Mouse (Mus musculus) skeletal muscle tissue, adult 2 months (tissue): ENCODE measurements around the gene Eno1.
A peak's percentile ranks its signal among the peaks of the same experiment; 100 is the strongest.
"Not testable (repeated sequence)": the region's sequence is repeated elsewhere in the genome, so short reads cannot be mapped to it uniquely, and the experiment has no call there.

Experiments
- DNase-seq: peaks from one replicate; pipeline ENCODE4 v3.0.0-alpha.2; 2012; ENCODE audit warnings: low read depth, low spot score

Gene Eno1

DNA sequence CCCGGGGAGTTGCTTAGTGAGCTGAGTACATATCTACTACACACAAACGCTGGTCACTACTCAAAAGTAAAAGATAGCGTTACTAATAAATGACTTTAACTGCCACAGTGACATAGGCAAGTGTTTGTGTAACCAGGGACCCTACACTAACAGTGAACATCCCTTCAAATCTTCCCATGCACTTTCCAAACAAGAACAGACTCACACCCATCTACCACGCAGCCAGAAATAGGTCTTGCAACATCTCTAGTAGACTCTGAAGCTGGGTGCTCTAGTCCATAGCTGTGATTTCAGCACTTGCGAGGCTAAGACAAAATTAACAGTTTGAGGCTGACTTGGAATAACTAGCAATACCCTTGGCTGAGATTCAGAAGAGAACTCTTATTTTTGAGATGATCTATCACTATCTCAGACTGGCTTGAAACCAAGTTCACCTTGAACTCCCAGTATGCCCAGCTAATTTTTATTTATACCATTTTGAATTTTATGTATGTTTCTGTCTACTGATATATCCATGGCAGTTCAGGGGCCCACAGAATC lies 13.3 kb downstream of the Eno1 start:
- DNase-seq = no peak

DNA sequence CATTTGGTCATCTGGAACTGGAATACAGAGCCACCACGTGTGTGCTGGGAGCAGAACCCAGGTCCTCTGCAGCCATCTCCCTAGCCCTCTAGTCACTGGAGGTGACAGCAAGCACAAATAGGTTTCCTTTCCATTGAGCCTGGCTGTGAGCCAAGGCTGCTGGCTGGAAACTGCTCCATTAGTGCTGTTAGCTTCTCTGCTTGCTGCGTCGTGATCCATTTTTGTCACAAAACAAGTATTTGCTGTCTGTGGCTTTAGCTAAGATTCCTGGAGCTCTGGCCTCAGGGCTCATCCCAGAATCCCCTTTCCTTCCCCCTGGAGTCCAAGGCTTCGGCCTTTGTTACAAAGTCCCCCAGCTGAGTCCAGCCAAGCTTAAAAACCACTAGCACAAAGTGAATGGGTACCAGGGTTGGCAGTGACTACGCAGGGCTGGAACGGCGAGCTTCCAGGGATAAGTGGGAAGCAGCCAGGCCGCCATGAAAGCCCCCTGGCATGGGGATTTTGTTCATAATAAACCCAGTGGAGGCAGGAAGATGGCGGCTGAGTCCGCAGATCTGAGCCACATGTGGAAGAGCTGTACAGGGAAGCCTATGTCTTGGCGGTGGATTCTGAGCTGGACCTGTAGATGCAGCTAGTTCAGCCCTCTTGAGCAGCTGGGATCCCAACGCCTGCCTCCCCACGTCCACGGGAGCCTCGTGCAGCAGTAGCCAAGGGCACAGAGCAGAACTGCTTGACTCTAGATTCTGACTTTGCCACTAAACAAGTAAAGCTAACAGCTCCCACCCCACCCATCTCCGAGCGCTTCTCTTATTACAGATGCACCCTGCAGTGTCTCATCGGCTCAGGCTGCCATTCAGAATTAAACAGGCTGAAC lies 14.3 kb downstream of the Eno1 start:
- no peak for DNase-seq

DNA sequence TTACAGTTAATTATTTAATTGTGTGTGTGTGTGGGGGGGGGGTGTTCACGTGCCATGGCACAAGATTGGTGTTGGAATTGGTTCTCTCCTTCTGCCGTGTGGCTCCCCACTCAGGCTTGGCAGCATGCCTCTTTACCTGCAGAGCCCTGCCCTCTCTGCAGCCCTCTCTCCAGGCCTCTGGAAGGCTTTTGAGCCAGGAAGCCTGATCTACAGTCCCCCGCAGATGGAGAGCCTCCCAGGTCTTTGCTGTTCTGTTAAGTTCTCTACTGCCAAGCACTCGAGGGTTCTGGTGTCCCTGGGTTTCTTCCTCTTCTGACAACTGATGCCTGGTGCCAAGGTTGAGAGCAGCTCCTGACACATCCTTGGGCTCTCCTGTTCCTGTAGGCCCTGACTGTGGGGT lies 17.9 kb downstream of the Eno1 start:
- DNase-seq = no peak

DNA sequence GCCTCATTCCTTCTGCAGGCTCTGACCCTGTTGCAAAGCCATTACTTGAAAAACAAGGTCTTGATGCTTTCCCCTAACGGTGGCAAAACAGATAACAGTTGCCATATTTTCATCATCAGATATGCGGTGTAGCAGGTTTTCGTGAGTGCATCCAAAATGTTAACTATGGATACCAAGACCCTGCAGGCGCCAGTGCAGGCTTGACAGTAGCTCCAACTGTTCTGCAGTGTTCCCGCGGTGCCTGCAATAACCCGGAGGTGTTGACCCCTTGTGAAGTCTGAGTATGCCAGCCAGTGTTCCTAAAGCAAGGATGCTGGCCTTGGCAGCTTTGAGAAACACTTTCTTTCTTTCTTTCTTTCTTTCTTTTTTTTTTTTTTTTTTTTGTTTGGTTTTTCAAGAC lies 18.7 kb downstream of the Eno1 start:
- no peak for DNase-seq

DNA sequence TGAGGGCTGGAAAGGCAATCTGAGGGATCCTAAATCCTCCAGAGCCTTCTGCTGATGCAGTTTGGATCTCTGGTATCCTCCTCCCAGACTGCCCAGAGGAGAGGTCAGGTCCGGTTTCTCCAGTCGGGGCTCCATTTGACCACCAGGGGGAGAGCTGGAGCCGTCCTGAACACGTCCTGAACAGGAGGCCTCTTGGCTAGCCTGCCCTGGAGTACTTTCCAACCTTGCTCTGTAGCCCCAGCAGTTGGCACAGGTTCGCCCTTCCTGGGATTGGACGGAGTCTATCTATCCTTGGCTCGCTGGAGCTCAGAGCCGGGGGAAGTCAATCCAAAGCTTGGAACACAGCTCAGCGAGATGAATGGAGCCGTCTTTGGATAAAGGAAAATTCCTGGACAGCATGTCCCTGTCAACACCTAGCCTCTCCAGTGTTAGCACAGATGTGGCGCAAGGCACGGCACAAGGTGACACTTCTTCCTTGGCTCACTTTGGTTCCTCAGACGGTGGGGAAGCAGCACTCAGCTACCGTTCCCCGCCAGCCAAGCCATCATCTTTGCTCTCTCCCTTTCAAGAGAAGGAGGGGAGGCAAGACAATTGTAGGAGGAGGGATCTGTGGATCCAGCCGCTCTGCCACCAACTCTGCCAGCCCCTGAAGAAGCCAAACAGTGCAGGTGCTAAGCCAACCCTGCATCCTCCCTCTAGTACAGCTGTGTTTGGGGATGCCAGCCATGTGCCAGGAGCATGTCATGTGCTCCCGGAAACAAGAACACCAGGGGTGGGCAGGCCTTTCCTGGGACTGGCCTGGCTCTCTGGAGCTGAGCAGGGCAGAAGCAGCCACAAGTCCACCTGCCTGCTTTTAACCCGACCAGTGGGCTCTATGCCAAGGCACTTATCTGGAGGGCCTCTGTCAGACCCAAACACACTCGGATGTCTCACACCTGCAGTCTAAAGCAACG lies 21.0 kb downstream of the Eno1 start:
- DNase-seq = peak; percentile 94

DNA sequence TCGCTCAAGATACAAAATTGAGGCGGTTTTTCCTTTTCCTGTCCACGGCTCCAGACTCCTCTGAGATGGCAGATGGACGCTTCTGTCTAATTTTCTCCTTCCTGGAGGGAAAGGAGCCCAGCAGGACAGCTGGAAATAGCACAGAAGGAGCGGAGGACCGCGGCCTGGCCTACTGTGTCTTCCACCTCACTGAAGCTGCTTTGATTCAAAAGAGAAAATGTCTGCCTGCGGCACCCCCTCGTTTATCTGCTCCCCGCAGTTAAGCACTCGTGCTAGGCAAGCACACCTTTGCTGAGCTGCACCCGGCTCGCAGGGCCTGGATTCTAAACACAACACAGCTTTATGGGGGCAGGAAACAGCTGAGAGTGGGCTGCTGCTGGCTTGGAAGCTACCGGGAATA lies 21.9 kb downstream of the Eno1 start:
- DNase-seq = no peak

DNA sequence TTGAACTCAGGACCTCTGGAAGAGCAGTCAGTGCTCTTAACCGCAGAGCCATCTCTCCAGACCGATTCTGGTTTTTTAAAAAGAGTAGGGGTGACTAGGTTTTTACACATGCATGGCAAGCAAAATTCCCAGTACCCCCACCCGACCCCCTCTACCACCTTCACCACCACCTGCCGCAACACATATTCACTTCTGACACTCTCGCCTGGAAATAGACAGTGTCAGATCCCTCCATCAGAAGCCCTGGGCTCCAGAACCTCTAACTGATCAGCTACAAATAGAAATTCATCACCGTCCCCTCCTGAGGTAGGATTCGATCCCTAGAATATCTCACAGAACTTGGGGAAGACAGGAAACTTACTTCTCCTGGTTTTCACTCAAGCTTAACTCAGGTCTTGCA lies 23.1 kb downstream of the Eno1 start:
- DNase-seq = no peak

DNA sequence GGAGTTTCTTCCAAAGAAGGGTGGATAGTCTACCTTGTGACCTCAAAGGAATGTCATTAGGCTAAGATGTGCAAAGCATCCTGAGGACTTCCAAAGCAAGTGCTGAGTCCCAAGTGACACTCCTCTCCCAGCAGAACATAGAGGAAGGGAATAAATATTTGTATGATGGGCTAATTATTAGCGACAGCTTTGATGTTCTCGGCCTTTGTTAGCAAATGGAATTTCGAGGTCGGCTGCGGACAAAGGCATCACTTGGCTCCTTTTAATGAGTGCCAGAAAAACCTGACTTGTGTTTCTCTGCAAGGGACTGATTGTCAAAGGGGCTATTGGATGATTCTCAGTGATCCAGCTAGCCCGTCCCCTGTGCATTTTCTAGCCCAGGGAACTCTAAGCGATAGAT lies 23.6 kb downstream of the Eno1 start:
- no peak for DNase-seq

DNA sequence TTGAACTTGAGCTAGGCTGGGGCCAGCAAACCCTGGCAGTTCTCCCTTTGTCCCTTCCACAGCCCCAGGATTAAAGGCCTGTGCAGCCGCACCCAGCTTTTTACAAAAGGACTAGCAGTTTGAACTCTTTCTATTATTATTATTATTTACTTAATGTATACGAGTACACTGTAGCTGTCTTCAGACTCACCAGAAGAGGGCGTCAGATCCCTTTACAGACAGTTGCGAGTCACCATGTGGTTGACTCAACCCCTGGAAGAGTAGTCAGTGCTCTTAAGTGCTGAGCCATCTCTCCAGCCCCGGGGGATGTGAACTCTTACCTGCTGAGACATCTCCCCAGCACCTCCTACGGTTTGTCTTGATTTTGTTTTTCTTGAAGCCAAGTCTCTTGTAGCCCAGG lies 24.2 kb downstream of the Eno1 start:
- DNase-seq = no peak

DNA sequence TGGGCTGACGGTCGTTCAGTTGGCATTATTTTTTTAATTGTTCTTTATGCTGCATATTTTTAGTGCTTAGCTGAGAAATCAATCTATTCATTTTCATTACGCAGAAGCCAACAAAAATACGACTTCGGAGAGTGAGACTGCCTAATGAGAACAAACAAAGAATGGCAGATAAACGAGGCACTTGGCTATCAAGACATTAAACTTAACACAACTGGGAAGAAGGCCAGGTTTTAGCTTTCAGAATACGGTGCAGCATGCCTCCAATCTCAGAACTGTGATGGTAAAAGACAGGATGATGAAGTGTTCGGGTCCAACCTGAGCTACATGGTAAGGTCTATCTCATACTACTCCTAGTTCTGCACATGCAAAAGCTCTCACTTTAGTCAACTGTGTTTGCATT lies 25.8 kb downstream of the Eno1 start:
- DNase-seq = no peak

DNA sequence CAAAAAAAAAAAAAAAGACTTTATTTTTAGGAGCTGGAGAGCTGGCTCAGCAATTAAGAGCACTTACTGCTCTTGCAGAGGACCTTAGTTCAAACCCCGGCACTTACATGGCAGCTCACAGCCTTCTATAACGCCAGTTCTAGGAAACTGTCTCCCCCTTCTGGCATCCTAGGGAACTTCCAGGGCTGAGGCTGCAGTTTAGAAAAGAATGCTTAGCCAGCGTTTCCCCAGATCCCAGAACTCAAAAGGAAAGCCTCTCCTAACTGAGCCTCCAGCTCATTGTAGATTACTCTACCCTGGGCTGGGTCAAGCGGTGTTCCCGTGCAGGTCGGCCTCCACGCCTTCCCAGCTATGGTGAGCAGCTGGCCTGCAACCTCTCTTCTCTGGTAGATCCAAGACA lies 28.4 kb downstream of the Eno1 start:
- no peak for DNase-seq

DNA sequence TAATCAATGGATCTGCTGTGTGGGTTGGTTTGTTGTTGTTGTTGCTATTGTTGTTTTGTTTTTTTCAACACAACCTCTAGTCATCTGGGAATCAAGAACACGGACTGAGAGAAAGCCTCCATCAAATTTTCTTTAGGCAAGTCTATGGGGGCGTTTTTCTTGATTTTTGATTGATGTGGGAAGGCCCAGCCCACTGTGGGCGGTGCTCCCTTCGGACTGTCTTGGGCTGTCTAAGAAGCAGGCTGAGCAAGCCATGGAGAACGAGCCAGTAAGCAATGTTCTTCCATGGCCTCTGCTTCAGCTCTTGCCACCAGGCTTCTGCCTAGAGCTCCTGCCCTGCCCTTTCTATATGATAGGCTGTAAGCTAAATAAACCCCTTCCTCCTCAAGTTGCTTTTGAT lies 28.9 kb downstream of the Eno1 start:
- no peak for DNase-seq

DNA sequence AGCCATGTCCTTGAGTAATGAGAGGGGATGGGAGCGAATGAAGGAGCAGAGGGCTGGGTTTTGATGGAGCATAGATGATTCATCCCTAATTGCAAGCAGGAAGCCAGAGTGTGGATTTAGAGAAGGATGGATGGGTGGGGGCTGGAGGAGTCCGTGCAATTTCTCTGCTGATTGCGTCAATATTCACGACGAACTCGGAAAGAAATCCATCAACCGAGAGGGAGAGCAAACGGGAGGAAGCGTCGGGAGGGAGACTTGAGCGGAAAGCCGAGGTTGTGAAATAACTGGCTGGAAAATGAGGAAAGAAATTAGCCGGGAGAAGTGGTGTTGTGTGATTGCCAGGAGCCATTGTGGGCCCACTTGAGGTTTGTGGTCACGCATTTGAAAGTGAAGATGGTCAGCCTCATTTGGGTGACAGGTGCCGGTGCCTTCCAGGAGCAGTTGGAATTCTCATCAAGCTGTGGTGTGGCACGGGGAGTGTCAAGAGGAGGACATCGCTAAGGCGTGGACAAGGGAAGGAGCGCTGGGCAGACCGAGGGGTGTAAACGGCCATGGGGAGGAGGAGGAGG lies 30.2 kb downstream of the Eno1 start:
- no peak for DNase-seq

DNA sequence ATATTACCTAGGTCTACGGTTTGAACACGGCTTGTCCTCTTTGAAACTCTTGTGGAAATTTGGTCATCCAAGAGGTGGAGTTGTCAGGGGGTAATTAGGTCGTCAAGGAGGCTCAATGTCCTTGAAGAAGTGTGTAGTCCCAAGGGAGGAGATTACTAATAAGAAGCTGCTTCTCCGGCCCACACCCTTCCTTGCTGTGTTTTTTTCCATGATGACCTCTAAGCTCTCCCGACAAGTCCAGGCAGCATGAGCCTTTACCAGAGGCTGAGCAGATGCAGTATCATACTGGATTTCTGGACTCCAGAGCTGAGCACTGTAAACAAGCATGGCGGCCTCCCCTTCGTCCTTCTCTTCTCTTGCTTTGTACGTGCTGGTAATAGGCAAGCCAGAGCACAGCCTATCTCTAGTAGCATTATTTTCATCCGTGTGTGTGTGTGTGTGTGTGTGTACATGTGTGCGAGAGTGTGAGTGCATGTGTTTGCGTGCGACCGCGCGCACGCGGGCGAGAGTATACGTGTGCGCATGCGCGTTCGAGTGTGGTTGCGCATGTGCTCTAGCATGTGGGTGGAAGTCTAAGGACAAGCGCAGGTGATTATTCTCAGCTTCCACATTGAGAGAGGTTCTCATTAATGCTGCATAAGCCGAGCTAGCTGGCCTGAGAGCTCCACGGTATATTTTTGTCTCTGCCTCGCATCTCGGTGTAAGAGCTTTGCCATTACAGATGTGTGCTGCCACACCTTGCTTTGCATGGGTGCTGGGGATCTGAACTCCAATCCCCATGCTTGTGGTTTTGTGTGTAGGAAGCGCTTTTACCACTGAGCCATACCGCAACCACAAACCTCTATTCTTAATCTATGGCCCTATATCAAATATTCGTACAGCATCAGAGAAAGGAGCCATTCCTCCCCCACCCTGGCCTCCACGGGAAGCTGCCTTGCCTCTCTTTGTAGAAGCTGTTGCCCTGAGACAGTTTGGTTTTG lies 32.4 kb downstream of the Eno1 start:
- DNase-seq = peak; percentile 51

DNA sequence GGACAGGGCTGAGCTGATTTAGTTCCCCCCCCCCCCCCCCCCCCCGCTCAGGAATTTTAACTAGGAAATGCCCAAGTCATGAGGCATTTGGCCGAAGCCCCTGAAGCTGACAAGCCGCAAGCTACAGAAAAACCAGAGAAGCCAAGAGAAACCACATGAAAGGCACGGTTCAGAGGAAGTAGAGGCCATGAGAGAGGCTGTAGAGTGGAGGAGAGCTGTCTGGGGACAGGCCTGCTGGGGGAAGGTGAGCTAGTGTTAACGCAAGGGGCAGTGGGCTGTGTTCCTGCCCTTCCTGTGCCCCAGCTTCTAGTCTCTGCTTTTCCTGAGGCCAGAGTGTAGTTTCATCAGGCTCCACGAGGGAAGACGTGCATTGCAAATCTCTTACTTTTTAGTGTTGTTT lies 33.2 kb downstream of the Eno1 start:
- no peak for DNase-seq

DNA sequence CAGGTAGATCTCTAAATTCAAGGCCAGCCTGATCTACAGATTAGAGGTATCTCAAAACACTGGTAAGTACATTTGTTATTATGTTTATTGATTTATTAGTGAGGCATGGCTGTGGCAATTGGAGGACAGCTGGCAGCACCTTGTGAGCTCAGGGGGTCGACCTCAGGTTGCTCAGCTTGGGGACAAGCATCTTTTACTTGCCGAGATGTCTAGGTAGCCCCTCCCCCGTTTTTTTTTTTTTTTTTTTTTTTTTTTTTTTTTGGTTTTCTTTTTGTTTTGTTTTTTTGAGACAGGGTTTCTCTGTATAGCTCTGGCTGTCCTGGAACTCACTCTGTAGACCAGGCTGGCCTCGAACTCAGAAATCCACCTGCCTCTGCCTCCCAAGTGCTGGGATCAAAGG lies 34.2 kb downstream of the Eno1 start:
- not testable (repeated sequence) for DNase-seq

DNA sequence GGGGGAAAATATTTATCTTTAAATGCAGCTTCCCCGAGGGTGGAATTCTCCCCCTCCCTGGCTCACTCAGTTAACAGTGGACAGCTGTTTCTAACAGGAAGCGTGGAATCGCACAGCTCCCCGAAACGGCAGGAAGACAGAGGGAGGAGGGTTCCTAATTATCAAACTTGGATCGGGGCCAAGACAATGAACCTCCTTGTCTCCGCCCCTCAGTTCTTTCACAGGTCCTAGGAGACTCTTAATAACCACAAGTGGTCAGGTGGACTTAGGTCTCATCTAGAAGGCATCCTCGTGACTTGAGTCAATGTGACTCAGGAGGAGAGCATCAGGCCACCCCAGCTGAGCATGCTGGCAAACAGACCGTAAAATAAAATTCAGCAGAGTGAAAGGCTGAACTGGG lies 36.2 kb downstream of the Eno1 start:
- peak; percentile 87 for DNase-seq

DNA sequence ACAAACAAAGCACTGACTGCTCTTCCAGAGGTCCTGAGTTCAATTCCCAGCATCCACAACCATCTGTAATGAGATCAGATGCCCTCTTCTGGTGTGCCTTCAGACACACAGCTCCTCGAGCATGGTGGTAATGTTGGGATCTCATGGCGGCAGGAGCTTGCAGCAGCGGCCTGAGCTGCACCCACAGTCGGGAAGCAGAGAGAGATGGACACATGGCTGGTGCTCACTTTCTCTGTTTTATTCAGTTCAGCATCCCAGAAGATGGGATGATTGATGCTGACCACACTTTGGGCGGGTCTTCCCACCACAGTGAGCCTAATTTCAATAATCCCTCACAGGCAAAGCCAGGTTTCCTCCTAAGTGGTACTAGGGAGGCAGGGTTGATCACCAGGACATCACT lies 39.0 kb downstream of the Eno1 start:
- no peak for DNase-seq

DNA sequence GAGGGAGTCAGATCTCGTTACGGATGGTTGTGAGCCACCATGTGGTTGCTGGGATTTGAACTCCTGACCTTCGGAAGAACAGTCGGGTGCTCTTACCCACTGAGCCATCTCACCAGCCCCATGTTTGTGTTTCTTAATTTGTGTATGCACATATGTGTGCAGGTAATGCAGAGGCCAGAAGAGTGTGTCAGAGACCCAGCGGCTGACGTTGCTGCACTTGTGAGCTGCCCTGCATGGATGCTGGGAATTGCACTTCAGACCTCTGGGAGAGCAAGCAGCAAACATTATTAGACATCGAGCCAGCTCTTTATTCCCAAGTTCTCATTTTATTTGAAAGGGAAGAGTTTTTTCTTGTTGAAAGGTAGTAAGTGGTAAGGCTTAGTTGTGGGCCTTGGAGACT lies 42.8 kb downstream of the Eno1 start:
- not testable (repeated sequence) for DNase-seq

DNA sequence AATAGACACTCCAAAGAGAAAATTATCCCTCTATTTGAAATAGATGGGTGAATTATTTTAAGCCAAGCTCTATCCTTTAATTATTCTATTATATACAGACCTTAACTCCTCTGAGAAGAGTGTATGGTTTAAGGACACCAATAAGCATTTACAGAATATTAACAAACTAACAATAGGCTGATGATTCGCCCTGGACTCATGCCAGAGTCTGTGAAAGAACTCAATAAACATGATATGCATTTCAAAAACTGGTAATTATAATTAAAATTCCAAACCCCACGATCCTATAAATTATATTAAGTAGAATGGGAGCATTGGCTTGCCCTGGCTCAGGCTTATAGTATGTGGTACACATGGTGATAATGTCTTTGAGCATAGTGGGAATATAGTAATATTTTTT lies 43.5 kb downstream of the Eno1 start:
- DNase-seq = no peak

DNA sequence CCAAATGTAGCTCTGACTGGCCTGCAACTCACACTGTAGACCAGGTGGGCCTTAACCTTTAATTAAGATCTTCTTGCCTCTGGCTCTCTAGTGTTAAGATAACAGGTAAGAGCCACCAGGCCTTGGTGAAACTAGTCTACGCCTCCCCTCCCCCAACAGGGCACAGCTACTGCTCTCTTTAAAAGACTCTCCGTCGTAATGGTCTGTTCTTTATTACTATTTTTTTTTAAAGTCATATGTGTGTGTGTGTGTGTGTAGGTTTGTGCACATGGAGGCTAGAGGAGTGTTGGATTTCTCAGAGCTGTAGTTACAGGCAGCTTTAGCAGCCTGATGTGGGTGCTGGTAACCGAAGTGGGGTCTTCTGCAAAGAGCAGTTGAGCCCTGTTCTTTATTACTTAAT lies 43.9 kb downstream of the Eno1 start:
- DNase-seq = no peak
